Mouse (Mus musculus) cortical plate, adult 2 months (tissue): ENCODE results near the gene Klhl40. TPM values are rescaled to one million over a fixed set of nuclear protein-coding genes. Genes with fewer than 3 reads are reported as not detected.

ENCODE experiments used
- H3K27ac ChIP-seq: fragments of 200-500 bp; 2 replicates; pipeline ENCODE4 v1.5.1; 2012; ENCODE audit warnings: low read length, control low read depth, inconsistent platforms; ENCODE audit not compliant: insufficient read depth
- H3K4me1 ChIP-seq: fragments of 200-500 bp; 2 replicates; pipeline ENCODE4 v1.6.1; 2011; ENCODE audit warnings: low read length; ENCODE audit not compliant: control insufficient read depth, insufficient read depth
- H3K4me3 ChIP-seq: fragments of 200-500 bp; 2 replicates; pipeline ENCODE4 v1.5.1; 2011; ENCODE audit warnings: mild to moderate bottlenecking, low read length, control low read depth; ENCODE audit not compliant: insufficient read depth
- CTCF ChIP-seq: fragments of 200-500 bp; IDR thresholded peaks from 2 replicates; pipeline ENCODE4 v1.5.1; 2011; ENCODE audit warnings: mild to moderate bottlenecking, control low read depth, low read length; ENCODE audit not compliant: insufficient read depth; ENCODE audit errors: extremely low read depth
- POLR2A ChIP-seq: fragments of 200-500 bp; IDR thresholded peaks from 2 replicates; pipeline ENCODE4 v1.6.1; 2011; ENCODE audit warnings: mild to moderate bottlenecking, low read length, control low read depth; ENCODE audit not compliant: insufficient read depth; ENCODE audit errors: extremely low read depth
- polyA plus RNA-seq: library from polyadenylated mRNA; depleted of rRNA; stranded (reverse); fragments of >200 nt; gene quantifications from 2 replicates; pipeline ENCODE4 v1.2.3, GENCODE M21; 2012; rRNA removed

The Klhl40 gene
- polyA plus RNA-seq, 1 experiment: 6.6 TPM

DNA sequence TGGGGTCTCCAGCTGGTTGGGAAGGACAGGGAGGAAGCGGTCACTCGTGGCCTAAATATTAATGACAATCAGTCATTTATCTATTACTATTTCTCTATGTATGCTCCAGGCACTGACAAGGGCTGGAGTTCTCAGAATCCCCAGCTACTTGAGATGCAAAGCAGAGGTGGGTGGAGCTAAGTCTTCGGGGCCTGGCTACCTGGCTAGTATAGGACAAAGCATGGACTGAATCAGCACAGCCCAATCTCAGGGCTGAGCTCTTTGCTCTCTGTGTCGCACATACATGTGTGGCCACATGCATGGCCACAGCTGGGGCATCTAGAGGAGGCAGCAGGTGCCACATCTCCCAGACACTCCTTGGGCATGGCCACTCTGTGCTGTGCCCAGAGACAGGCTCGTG, 43.4 kb downstream of the Klhl40 start:
- Histone ChIP-seq H3K4me1 (peaks cover 11% of the 10 kb centered on the region), H3K4me3 (no peak overlapping the region), H3K27ac (no peak overlapping the region)
- no peak for TF ChIP-seq POLR2A
- TF ChIP-seq CTCF: no peak

DNA sequence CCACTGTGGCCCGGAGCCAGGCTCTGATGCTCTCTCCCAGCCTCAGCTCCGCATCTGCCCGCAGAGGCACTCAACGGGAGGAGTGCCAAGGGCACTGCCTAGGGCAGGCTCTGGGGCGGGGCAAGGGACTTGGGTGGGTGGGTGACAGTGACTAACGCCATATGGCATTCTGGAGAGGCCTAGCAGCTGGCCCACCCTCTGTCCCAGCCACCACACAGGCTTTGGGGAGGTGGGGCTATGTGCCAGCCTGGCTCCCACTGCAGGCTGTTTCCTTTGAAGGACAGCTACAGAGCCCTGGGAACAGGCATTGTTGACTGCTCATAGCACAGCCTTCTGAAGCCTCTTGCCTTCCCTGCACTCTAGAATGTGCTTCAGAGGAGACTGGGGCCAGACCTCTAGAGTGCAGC, 45.2 kb downstream of the Klhl40 start:
- no peak overlapping the region; the same call in 1 of the 2 replicates for H3K27ac ChIP-seq
- TF ChIP-seq POLR2A (no peak), CTCF (no peak)
- no peak overlapping the region for H3K4me3 ChIP-seq
- H3K4me1 ChIP-seq: peaks cover 19% of the 10 kb centered on the region

DNA sequence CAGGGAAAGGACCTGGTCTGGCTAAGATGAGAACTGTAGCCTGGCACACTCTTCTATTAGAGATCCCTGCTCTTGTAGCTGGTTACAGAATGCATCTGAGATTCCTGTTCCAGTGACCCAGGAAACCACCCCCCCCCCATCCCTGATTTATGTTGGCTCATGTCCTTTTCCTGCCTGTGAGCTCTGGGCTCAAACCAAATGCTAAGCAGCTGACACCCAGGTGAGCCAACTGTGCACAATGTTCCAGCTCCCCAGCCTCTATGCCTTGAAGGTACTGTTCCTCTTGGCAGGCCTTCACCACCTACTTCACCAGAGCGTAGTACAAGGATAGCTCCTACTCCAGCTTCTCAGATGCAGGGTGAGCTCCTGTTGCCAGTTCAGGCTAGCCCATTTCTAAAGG, 45.6 kb downstream of the Klhl40 start:
- peak overlapping the region; percentile 32; the same call in 1 of the 2 replicates for H3K27ac ChIP-seq
- no peak for TF ChIP-seq CTCF
- no peak for TF ChIP-seq POLR2A

DNA sequence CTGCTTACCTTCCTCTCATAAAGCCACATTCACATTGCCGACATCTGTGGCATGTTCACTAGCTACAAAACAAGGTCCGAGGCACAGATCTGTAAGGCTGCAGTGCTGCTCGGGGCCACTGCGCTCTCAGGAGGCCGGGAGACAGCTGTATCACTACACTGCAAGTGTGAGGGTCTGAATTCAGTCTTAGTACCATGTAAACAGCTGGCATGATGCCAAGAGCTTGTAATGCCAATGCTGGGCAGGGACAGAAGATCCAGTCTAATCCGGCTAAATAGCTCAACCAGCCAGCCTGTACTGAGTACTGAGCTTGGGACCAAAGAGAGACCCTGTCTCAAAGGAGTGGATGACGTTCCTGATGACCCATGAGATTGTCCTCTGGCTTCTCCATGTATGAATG, 46.6 kb downstream of the Klhl40 start:
- Histone ChIP-seq H3K27ac (no peak overlapping the region), H3K4me1 (peaks cover 19% of the 10 kb centered on the region), H3K4me3 (no peak overlapping the region)
- TF ChIP-seq POLR2A (no peak), CTCF (no peak)

More for the DNA sequence above, 45.6 kb downstream of the Klhl40 start:
- Histone ChIP-seq H3K4me1 (peaks cover 19% of the 10 kb centered on the region), H3K4me3 (no peak overlapping the region)

DNA sequence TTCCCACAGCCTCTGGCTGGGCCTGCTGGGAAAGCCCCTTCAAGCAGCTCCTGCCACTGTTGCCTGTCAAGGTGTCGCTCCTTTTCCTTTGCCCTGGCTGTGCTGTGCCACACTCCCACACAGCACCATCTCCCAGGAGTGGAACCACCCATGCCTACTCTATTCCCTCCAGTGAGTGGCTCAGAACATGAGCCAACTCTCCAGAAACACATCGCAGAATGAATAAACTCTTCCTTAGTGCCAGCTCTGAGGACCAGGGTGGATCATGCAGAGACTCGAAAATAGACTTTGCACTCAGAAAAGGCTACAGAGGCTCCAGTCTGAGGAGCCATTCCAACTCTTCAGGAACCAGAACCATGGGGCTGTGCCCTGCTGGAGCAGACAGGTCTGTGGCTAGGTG, 48.9 kb downstream of the Klhl40 start:
- H3K4me3 ChIP-seq: no peak overlapping the region
- 0 out of 2 replicates have a peak overlapping the region, but pooled peaks have one; percentile 15 for H3K27ac ChIP-seq
- no peak for TF ChIP-seq CTCF
- TF ChIP-seq POLR2A: 0 out of 2 replicates have a peak, but pooled peaks have one; percentile 18
- peaks cover 13% of the 10 kb centered on the region for H3K4me1 ChIP-seq

DNA sequence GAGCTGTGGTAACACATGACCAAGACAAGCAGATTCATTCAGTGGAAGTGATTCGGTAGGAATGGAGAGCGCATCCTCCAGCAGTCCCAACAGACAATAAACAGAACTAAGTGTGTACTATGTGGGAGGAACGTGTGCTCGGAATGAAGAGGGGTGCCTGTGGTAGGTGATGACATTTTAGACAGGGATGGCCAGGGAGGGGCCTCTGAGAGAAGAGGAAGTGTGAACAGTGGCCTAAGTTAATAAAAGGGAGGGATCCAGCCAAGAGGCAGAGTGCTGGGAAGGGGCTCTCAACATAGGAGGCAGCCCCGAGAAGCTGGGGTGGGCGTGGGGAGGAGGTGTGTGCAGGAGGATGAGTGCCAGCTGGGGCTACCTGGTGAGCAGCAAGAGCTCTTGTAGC, 50.9 kb downstream of the Klhl40 start:
- Histone ChIP-seq H3K27ac (no peak overlapping the region), H3K4me1 (peaks cover 10% of the 10 kb centered on the region), H3K4me3 (no peak overlapping the region)
- TF ChIP-seq CTCF (no peak), POLR2A (no peak)

DNA sequence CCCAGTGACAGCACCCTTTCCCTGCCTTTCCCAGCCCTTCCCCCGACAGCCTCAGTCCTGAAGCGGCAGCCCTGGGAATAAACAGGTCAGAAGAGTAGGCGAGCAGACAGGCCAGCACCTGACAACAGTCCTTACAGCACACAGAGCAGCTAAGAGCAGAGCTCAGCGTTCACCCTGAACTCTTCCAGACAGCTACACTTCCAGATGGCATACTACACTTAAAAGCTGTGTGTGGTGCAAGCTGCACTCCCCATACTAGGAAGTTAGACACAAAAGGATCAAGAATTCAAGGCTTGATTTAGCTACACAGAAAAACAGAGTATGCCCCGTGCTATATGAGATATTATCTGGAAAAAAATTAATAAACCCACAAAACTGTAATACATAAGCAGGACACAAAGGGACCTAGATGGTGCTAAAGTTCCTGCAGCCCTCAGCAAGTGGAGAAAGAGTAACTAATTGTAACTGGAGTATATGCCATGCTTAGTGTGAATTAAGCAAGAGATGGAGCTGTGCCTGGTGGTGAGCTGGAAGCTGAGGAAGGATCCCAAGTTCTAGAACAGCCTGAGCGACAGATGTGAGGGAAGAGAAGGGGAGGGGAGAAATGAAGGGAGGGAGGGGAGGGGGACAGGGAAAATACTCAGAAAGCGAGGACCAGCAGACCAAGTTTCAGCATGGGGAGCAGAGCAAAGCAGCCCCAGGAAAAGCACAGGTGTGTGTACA, 52.0 kb downstream of the Klhl40 start:
- TF ChIP-seq POLR2A (no peak), CTCF (no peak)
- peaks cover 10% of the 10 kb centered on the region for H3K4me1 ChIP-seq
- H3K27ac ChIP-seq: no peak overlapping the region
- no peak overlapping the region for H3K4me3 ChIP-seq

DNA sequence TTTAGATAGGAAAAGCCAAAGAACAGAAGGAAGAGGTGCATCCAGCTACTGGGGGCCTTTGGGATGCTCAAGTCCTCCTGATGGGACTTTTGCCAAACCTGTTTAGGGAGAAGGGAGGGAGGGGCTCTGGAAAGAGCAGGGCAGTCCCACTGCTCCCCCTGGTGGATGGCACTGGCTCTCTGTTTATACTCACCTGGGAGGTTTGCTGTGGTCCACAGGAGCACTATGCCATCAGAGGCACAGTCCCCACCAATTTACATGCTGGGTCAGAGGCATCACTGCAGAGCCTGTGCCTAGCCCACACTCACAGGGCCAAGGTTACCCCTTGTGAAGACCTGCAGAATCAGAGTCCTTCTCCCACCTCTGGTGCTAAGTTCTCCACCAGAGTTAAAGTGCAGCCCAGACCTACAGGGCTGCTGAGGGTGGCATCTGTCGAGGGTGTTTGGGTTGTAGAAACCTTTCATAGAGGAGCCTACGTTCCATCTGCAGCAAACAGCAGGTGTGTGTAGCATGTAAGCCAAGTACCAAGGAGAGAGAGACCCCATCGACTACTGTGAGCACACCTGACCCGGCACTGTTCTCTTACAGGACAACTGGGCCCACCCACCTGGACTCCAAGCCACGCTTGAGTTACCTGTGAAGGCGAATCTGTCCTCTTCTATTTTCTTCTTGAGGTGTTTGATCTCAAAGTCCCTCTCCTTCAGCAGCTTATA, 53.0 kb downstream of the Klhl40 start:
- Histone ChIP-seq H3K4me1 (peaks cover 10% of the 10 kb centered on the region), H3K27ac (no peak overlapping the region), H3K4me3 (no peak overlapping the region)
- TF ChIP-seq POLR2A (no peak), CTCF (peak; percentile 62)

DNA sequence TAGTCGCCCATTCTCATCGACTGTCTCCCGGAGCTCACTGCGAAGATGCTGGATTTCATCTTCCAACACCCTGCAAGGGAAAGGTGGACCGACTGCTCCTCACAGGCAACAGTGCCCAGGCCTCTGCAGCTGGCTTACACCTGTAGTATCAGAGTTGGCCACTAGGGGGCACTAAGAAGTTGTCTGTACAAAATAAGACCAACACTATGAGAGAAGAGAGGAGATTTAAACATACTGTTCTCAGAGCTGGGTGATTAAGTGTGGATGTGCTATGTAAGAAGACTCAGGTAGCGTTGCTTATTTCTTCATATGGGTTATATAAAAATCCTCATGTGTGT, 53.5 kb downstream of the Klhl40 start:
- Histone ChIP-seq H3K4me1 (peaks cover 8% of the 10 kb centered on the region), H3K4me3 (no peak overlapping the region), H3K27ac (no peak overlapping the region)
- no peak for TF ChIP-seq POLR2A
- peak; percentile 79 for TF ChIP-seq CTCF

Other genes starting within 250 kb of the Klhl40 start
- 1.6 and 1.7 TPM in 2 replicates for gene Lyzl4, start 135.5 kb upstream of the Klhl40 start, polyA plus RNA-seq
- gene Vipr1, start 134.9 kb upstream of the Klhl40 start, polyA plus RNA-seq: 26.7 and 27.4 TPM in 2 replicates
- 13.9 and 15.4 TPM in 2 replicates for gene Sec22c, start 72.1 kb upstream of the Klhl40 start, polyA plus RNA-seq
- 119 and 120 TPM in 2 replicates for gene Ss18l2, start 67.3 kb upstream of the Klhl40 start, polyA plus RNA-seq
- 127 and 133 TPM in 2 replicates for gene Nktr, start 58.4 kb upstream of the Klhl40 start, polyA plus RNA-seq
- gene Zfp651, start 18.3 kb upstream of the Klhl40 start, polyA plus RNA-seq: 97.8 and 115 TPM in 2 replicates
- gene Hhatl, start 14.9 kb downstream of the Klhl40 start, polyA plus RNA-seq: 21.2 and 22.4 TPM in 2 replicates
- gene Ccdc13, start 61.9 kb downstream of the Klhl40 start, polyA plus RNA-seq: 11.8 and 13.4 TPM in 2 replicates
- gene Higd1a, start 80.8 kb downstream of the Klhl40 start, polyA plus RNA-seq: 97.6 and 101 TPM in 2 replicates
- gene Ackr2, start 120.7 kb downstream of the Klhl40 start, polyA plus RNA-seq: 4.7 and 5.7 TPM in 2 replicates
- gene Cyp8b1, start 138.7 kb downstream of the Klhl40 start, polyA plus RNA-seq: not detected in 2 replicates
- 4.6 and 4.9 TPM in 2 replicates for gene Fam198a, start 173.4 kb downstream of the Klhl40 start, polyA plus RNA-seq
- 30.0 and 31.4 TPM in 2 replicates for gene Pomgnt2, start 219.5 kb downstream of the Klhl40 start, polyA plus RNA-seq